Mouse (Mus musculus): ENCODE data around the gene Gm21992. TPM values are rescaled to one million over a fixed set of nuclear protein-coding genes. Genes with fewer than 3 reads are reported as not detected.

Gm21992 gene
- 16.6 and 27.0 TPM in 2 replicates for polyA plus RNA-seq (2012; rRNA removed; ENCODE audit: low replicate concordance)

GRCm38 (mm10) chr19:4811063-4811908 lies at the start of gene Gm21992, which contains the start of gene Rbm14:
Gene Gm21992 (minus strand): TSS chr19:4811612.
Gene Rbm14 (minus strand): TSS chr19:4811634.

GRCm38 (mm10) chr19:4854552-4855469 lies 43.4 kb upstream of the Gm21992 start, which contains the start of gene Ctsf:
Gene Ctsf (plus strand): TSS chr19:4855130.

GRCm38 (mm10) chr19:4839149-4839548 lies 27.7 kb upstream of the Gm21992 start, which contains the start of the genes Ccs and Ccdc87:
Gene Ccs (minus strand): TSS chr19:4839332.
Gene Ccdc87 (plus strand): TSS chr19:4839366.

GRCm38 (mm10) chr19:4793831-4794422 lies 17.5 kb downstream of the Gm21992 start, which contains the start of gene Rbm4:
Gene Rbm4 (minus strand): TSS chr19:4793901.

GRCm38 (mm10) chr19:4756193-4756911 lies 55.1 kb downstream of the Gm21992 start, which contains the start of gene Rbm4b:
Gene Rbm4b (plus strand): TSS chr19:4756497.

GRCm38 (mm10) chr19:4711098-4711600 lies 100.3 kb downstream of the Gm21992 start, which contains the start of gene Sptbn2:
Gene Sptbn2 (plus strand): TSS chr19:4711167.

GRCm38 (mm10) chr19:4698205-4698677 lies 113.2 kb downstream of the Gm21992 start, which contains the start of gene Gm960:
Gene Gm960 (minus strand): TSS chr19:4698668.

Other genes with a start within 250 kb of the Gm21992 start
- 12.3 and 26.6 TPM in 2 replicates for gene Lrfn4, start 195.9 kb downstream of the Gm21992 start, polyA plus RNA-seq (2012; rRNA removed; ENCODE audit: low replicate concordance)
- 86.7 and 104 TPM in 2 replicates for gene Rce1, start 186.0 kb downstream of the Gm21992 start, polyA plus RNA-seq (2012; rRNA removed; ENCODE audit: low replicate concordance)
- gene Gm960, start 112.9 kb downstream of the Gm21992 start, polyA plus RNA-seq (2012; rRNA removed; ENCODE audit: low replicate concordance) = 0.89 and 0.98 TPM in 2 replicates
- gene Sptbn2, start 100.4 kb downstream of the Gm21992 start, polyA plus RNA-seq (2012; rRNA removed; ENCODE audit: low replicate concordance) = 2.4 and 3.1 TPM in 2 replicates
- gene Rbm4b, start 55.1 kb downstream of the Gm21992 start, polyA plus RNA-seq (2012; rRNA removed; ENCODE audit: low replicate concordance) = 7.6 and 8.1 TPM in 2 replicates
- gene Rbm4, start 17.7 kb downstream of the Gm21992 start, polyA plus RNA-seq (2012; rRNA removed; ENCODE audit: low replicate concordance) = 30.1 and 37.6 TPM in 2 replicates
- 47.0 and 81.2 TPM in 2 replicates for gene Rbm14, start within 50 bp of the Gm21992 start, polyA plus RNA-seq (2012; rRNA removed; ENCODE audit: low replicate concordance)
- gene Ccs, start 27.7 kb upstream of the Gm21992 start, polyA plus RNA-seq (2012; rRNA removed; ENCODE audit: low replicate concordance) = 28.5 and 29.5 TPM in 2 replicates
- 0.07 TPM in 1 of 2 replicates, not detected in the other for gene Ccdc87, start 27.8 kb upstream of the Gm21992 start, polyA plus RNA-seq (2012; rRNA removed; ENCODE audit: low replicate concordance)
- gene Ctsf, start 43.5 kb upstream of the Gm21992 start, polyA plus RNA-seq (2012; rRNA removed; ENCODE audit: low replicate concordance) = 103 and 209 TPM in 2 replicates
- 0.54 and 894 TPM in 2 replicates for gene Actn3, start 66.3 kb upstream of the Gm21992 start, polyA plus RNA-seq (2012; rRNA removed; ENCODE audit: low replicate concordance)
- 29.8 and 33.4 TPM in 2 replicates for gene Zdhhc24, start 67.1 kb upstream of the Gm21992 start, polyA plus RNA-seq (2012; rRNA removed; ENCODE audit: low replicate concordance)
- 2.7 and 4.2 TPM in 2 replicates for gene Bbs1, start 95.0 kb upstream of the Gm21992 start, polyA plus RNA-seq (2012; rRNA removed; ENCODE audit: low replicate concordance)
- 87.1 and 105 TPM in 2 replicates for gene Dpp3, start 116.7 kb upstream of the Gm21992 start, polyA plus RNA-seq (2012; rRNA removed; ENCODE audit: low replicate concordance)
- gene Peli3, start 131.5 kb upstream of the Gm21992 start, polyA plus RNA-seq (2012; rRNA removed; ENCODE audit: low replicate concordance) = 6.9 and 8.4 TPM in 2 replicates
- 19.5 and 24.0 TPM in 2 replicates for gene Mrpl11, start 150.5 kb upstream of the Gm21992 start, polyA plus RNA-seq (2012; rRNA removed; ENCODE audit: low replicate concordance)
- 0.47 and 0.59 TPM in 2 replicates for gene Npas4, start 178.7 kb upstream of the Gm21992 start, polyA plus RNA-seq (2012; rRNA removed; ENCODE audit: low replicate concordance)
- 8.9 and 19.4 TPM in 2 replicates for gene Slc29a2, start 212.2 kb upstream of the Gm21992 start, polyA plus RNA-seq (2012; rRNA removed; ENCODE audit: low replicate concordance)
- gene B4gat1, start 227.2 kb upstream of the Gm21992 start, polyA plus RNA-seq (2012; rRNA removed; ENCODE audit: low replicate concordance) = 33.1 and 40.6 TPM in 2 replicates
- 0.11 and 0.20 TPM in 2 replicates for gene AC124502.3, start 227.3 kb upstream of the Gm21992 start, polyA plus RNA-seq (2012; rRNA removed; ENCODE audit: low replicate concordance)
- 31.7 and 37.6 TPM in 2 replicates for gene Brms1, start 229.7 kb upstream of the Gm21992 start, polyA plus RNA-seq (2012; rRNA removed; ENCODE audit: low replicate concordance)
- gene Rin1, start 238.9 kb upstream of the Gm21992 start, polyA plus RNA-seq (2012; rRNA removed; ENCODE audit: low replicate concordance) = 11.1 and 16.2 TPM in 2 replicates